Mouse (Mus musculus) myocyte (in vitro differentiated cells): ENCODE results near the gene Psmd11. TPM values are rescaled to one million over a fixed set of nuclear protein-coding genes. Genes with fewer than 3 reads are reported as not detected.
A peak's percentile ranks its signal among the peaks of the same experiment; 100 is the strongest.

Source experiments
- H3K27me3 ChIP-seq: one replicate; pipeline ENCODE4 v1.6.1; 2011; ENCODE audit not compliant: control insufficient read depth, insufficient read depth, insufficient read length
- H3K36me3 ChIP-seq: one replicate; pipeline ENCODE4 v1.6.1; 2011; ENCODE audit not compliant: control insufficient read depth, insufficient read depth
- H3K4me2 ChIP-seq: one replicate; pipeline ENCODE4 v1.6.1; 2011; ENCODE audit warnings: low read depth, control low read depth
- H3K4me3 ChIP-seq: one replicate; pipeline ENCODE4 v1.5.1; 2011; ENCODE audit warnings: mild to moderate bottlenecking, control low read depth, moderate library complexity
- H3K79me2 ChIP-seq: one replicate; pipeline ENCODE4 v1.6.1; 2011; ENCODE audit not compliant: control insufficient read depth, insufficient read depth
- H3ac ChIP-seq: one replicate; pipeline ENCODE4 v1.6.1; 2011; ENCODE audit not compliant: control insufficient read depth, insufficient read length
- CEBPB ChIP-seq: IDR thresholded peaks from 2 replicates; pipeline ENCODE4 v1.6.1; 2011; ENCODE audit warnings: mild to moderate bottlenecking, moderate library complexity; ENCODE audit not compliant: poor library complexity, insufficient read depth, severe bottlenecking
- E2F4 ChIP-seq: IDR thresholded peaks from one replicate; pipeline ENCODE4 v1.6.1; 2011; ENCODE audit warnings: mild to moderate bottlenecking, control low read depth, moderate library complexity; ENCODE audit not compliant: insufficient read depth
- MAX ChIP-seq: IDR thresholded peaks from one replicate; pipeline ENCODE4 v1.6.1; 2011; ENCODE audit warnings: low read depth, mild to moderate bottlenecking, control low read depth
- MYOD1 ChIP-seq, 3 experiments: IDR thresholded peaks; one replicate each; pipeline ENCODE4 v1.6.1; 2011; ENCODE audit warnings: control low read depth in 2 of 3, low read depth in 2 of 3, mild to moderate bottlenecking in 2 of 3, moderate library complexity in 1 of 3; ENCODE audit not compliant: insufficient read length in 2 of 3, control insufficient read depth in 1 of 3
- MYOG ChIP-seq, 3 experiments: IDR thresholded peaks; one replicate each; pipeline ENCODE4 v1.6.1; 2011; ENCODE audit warnings: control low read depth in 2 of 3, low read depth in 2 of 3, mild to moderate bottlenecking in 2 of 3; ENCODE audit not compliant: insufficient read length in 2 of 3, control insufficient read depth in 1 of 3, insufficient read depth in 1 of 3
- POLR2A ChIP-seq: IDR thresholded peaks from one replicate; pipeline ENCODE4 v1.6.1; 2011; ENCODE audit warnings: low read depth, mild to moderate bottlenecking, control low read depth, moderate library complexity; ENCODE audit not compliant: insufficient read length
- POLR2AphosphoS2 ChIP-seq: IDR thresholded peaks from one replicate; pipeline ENCODE4 v1.6.1; 2011; ENCODE audit warnings: low read depth, control low read depth; ENCODE audit not compliant: insufficient read length
- REST ChIP-seq: IDR thresholded peaks from one replicate; pipeline ENCODE4 v1.6.1; 2011; ENCODE audit warnings: mild to moderate bottlenecking, control low read depth, moderate library complexity; ENCODE audit not compliant: insufficient read depth, insufficient read length
- SRF ChIP-seq: IDR thresholded peaks from one replicate; pipeline ENCODE4 v1.6.1; 2011; ENCODE audit warnings: low read depth; ENCODE audit not compliant: control insufficient read depth, insufficient read length
- TCF12 ChIP-seq: IDR thresholded peaks from one replicate; pipeline ENCODE4 v1.6.1; 2011; ENCODE audit warnings: mild to moderate bottlenecking, control low read depth; ENCODE audit not compliant: poor library complexity, insufficient read depth, severe bottlenecking
- TCF3 ChIP-seq: IDR thresholded peaks from one replicate; pipeline ENCODE4 v1.6.1; 2011; ENCODE audit warnings: low read depth, control low read depth; ENCODE audit not compliant: insufficient read length
- USF1 ChIP-seq: IDR thresholded peaks from one replicate; pipeline ENCODE4 v1.6.1; 2011; ENCODE audit warnings: low read depth, mild to moderate bottlenecking, control low read depth, moderate library complexity
- polyA plus RNA-seq: library from polyadenylated mRNA; unstranded; fragments of >200 nt; fragmentation: generic; extraction: Trizol; gene quantifications from one replicate; pipeline ENCODE4 v1.2.1, GENCODE M21; 2012; ENCODE audit warnings: missing spikeins

The Psmd11 gene
- polyA plus RNA-seq, 1 experiment, result 74.9 TPM

- no peak overlapping the region for H3ac ChIP-seq
- peaks cover 8% of the 10 kb centered on the region for H3K79me2 ChIP-seq
- peak overlapping the region; percentile 86 for H3K4me2 ChIP-seq
- H3K36me3 ChIP-seq, result no peaks in the 10 kb centered on the region
- TF ChIP-seq MYOD1 (IDR thresholded peaks at IDR 0.05; ENCODE audit: control insufficient read depth in 1 of 3, insufficient read length in 2 of 3, low read depth in 2 of 3), result peak in 2 of 3 experiments; percentile 66 to 79
- TF ChIP-seq TCF12, result peak; percentile 31
- TF ChIP-seq MYOG (IDR thresholded peaks at IDR 0.05; ENCODE audit: control insufficient read depth in 1 of 3, insufficient read depth in 1 of 3, insufficient read length in 2 of 3, low read depth in 2 of 3), result peak; percentile 9 to 61 (median 37)
- TF ChIP-seq POLR2AphosphoS2, result no peak
- H3K4me3 ChIP-seq, result no peak overlapping the region
- H3K27me3 ChIP-seq, result no peaks in the 10 kb centered on the region
Observed at GRCm38 (mm10) chr11:80485622-80486206, 57.3 kb downstream of the Psmd11 start.

GRCm38 (mm10) chr11:80487904-80488587 is 59.6 kb downstream of the Psmd11 start:
- Histone ChIP-seq H3ac (no peak overlapping the region), H3K4me3 (no peak overlapping the region), H3K36me3 (no peaks in the 10 kb centered on the region), H3K4me2 (peak overlapping the region; percentile 82), H3K79me2 (no peaks in the 10 kb centered on the region), H3K27me3 (no peaks in the 10 kb centered on the region)
- TF ChIP-seq TCF3 (no peak), MAX (no peak), TCF12 (no peak), MYOD1 (IDR thresholded peaks at IDR 0.05; ENCODE audit: control insufficient read depth in 1 of 3, insufficient read length in 2 of 3, low read depth in 2 of 3) (peak in 1 of 3 experiments; percentile 73), REST (no peak), MYOG (IDR thresholded peaks at IDR 0.05; ENCODE audit: control insufficient read depth in 1 of 3, insufficient read depth in 1 of 3, insufficient read length in 2 of 3, low read depth in 2 of 3) (peak in 1 of 3 experiments; percentile 69), CEBPB (no peak)

- Histone ChIP-seq H3ac (no peak overlapping the region), H3K36me3 (no peaks in the 10 kb centered on the region), H3K4me3 (no peak overlapping the region), H3K79me2 (no peaks in the 10 kb centered on the region), H3K27me3 (no peaks in the 10 kb centered on the region), H3K4me2 (peak overlapping the region; percentile 82)
- TF ChIP-seq REST (no peak), TCF12 (peak; percentile 90), MYOD1 (IDR thresholded peaks at IDR 0.05; ENCODE audit: control insufficient read depth in 1 of 3, insufficient read length in 2 of 3, low read depth in 2 of 3) (peak; percentile 82 to 98 (median 97)), MYOG (IDR thresholded peaks at IDR 0.05; ENCODE audit: control insufficient read depth in 1 of 3, insufficient read depth in 1 of 3, insufficient read length in 2 of 3, low read depth in 2 of 3) (peak; percentile 79 to 95 (median 93)), SRF (no peak), USF1 (no peak), CEBPB (no peak), TCF3 (peak; percentile 83), MAX (no peak), POLR2AphosphoS2 (peak; percentile 25), POLR2A (peak; percentile 43), E2F4 (no peak)
Observed at GRCm38 (mm10) chr11:80489172-80489881, 60.9 kb downstream of the Psmd11 start.

GRCm38 (mm10) chr11:80489882-80490196 is 61.4 kb downstream of the Psmd11 start:
- H3ac ChIP-seq, result no peak overlapping the region
- H3K4me3 ChIP-seq, result no peak overlapping the region
- peak overlapping the region; percentile 82 for H3K4me2 ChIP-seq
- H3K79me2 ChIP-seq, result no peaks in the 10 kb centered on the region
- TF ChIP-seq USF1 (no peak), POLR2AphosphoS2 (peak; percentile 8), MYOG (IDR thresholded peaks at IDR 0.05; ENCODE audit: control insufficient read depth in 1 of 3, insufficient read depth in 1 of 3, insufficient read length in 2 of 3, low read depth in 2 of 3) (peak in 1 of 3 experiments; percentile 51), POLR2A (peak; percentile 31), MYOD1 (IDR thresholded peaks at IDR 0.05; ENCODE audit: control insufficient read depth in 1 of 3, insufficient read length in 2 of 3, low read depth in 2 of 3) (peak in 1 of 3 experiments; percentile 31), MAX (no peak), CEBPB (peak; percentile 78)
- no peaks in the 10 kb centered on the region for H3K27me3 ChIP-seq
- H3K36me3 ChIP-seq, result no peaks in the 10 kb centered on the region
